Mouse (Mus musculus) left cerebral cortex, adult 2 months (tissue): ENCODE results near the gene Ets1. TPM values are rescaled to one million over a fixed set of nuclear protein-coding genes. Genes with fewer than 3 reads are reported as not detected.

Experiments used
- DNase-seq, 2 experiments: peaks; one replicate each; pipeline ENCODE4 v3.0.0; 2021 to 2022; ENCODE audit warnings: low spot score in 2 of 2, mixed read lengths in 1 of 2; ENCODE audit errors: extremely low spot score in 1 of 2
- H3K27ac ChIP-seq: fragments of 200-600 bp; 2 replicates; pipeline ENCODE4 v1.8.1; 2022
- H3K4me3 ChIP-seq: fragments of 200-600 bp; 2 replicates; pipeline ENCODE4 v1.8.1; 2022
- CTCF ChIP-seq: fragments of 200-600 bp; IDR thresholded peaks from 2 replicates; pipeline ENCODE4 v1.8.1; 2022; ENCODE audit warnings: antibody characterized with exemption, mild to moderate bottlenecking, moderate library complexity
- intact Hi-C: fragments of 180-260 bp; cut with DNase I; formaldehyde crosslinking; loops from one replicate; pipeline ENCODE4 v1.15.1; 2025
- total RNA-seq, 2 experiments: library from RNA; stranded (reverse); gene quantifications; 2 replicates each; pipeline ENCODE4 v1.2.3; 2021

Gene Ets1
- total RNA-seq, 2 experiments from 2014 or later = 7.8 to 11.2 TPM

DNA sequence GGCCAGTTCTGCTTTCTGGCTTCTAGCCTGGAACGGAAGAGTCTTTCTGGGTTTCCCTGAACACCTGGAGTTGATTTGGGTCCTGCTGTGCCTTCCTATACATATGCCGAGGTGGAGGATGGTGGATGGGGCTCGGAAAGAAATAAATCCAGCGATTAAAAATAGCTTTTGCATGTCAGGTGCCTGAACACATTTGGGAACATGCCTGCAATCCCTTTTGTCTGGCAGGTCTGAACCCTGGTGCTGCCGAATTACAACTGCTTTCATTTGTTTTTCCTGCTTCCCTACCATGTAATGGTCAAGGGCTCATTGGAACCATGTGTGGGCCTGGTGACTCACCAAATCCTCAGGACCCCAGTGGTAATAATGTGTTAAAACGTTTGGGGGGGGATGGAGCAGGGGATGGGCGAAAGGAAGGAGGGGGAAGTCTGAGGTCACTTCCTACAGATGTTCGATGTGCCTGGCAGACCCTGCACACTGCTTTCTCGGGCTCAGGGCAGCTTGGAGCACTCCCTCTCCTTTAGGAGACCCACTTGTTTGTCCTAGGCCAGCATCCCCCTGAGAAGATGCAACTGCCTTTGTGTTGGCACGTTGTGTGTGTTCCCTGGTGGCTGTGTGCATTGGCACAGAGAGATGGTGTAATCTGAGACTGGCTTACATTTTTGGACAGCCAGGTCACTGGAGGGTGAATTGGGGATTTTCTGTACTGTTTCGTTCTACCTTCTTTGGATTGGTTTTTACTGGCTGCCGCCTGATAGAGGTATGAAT is 84.4 kb downstream of the Ets1 start:
- Histone ChIP-seq H3K4me3 (no peak overlapping the region), H3K27ac (0 out of 2 replicates have a peak overlapping the region, but pooled peaks have one; percentile 19)
- TF ChIP-seq CTCF = no peak
- intact Hi-C loops = no loop called here
- no peak for DNase-seq

GRCm38 (mm10) chr9:32721081-32721480 is 85.1 kb downstream of the Ets1 start:
- DNase-seq = no peak
- no peak overlapping the region for H3K4me3 ChIP-seq
- no peak for TF ChIP-seq CTCF
- H3K27ac ChIP-seq = no peak overlapping the region
- intact Hi-C loops = no loop called here

DNA sequence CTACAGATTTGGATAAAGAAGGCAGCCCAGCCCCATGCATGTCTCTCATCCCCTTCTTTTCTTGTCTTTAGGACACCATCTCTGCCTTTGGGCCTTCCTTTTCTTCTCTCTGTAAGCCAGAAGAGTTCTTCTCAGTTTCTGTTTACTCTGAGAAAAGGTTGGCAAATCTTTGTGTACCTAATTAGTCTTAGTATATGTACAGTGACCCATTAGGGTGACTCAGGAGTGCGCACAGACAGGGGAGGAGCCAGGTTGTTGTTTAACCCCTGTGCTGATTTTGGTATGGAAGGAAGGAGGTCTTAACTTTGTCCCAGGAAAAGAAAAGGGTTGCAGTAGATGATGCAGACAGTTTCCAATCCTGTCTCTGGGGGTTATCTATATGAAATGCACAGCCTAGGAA is 86.2 kb downstream of the Ets1 start:
- H3K27ac ChIP-seq = no peak overlapping the region
- TF ChIP-seq CTCF = no peak
- no peak for DNase-seq
- intact Hi-C loops = no loop called here
- no peak overlapping the region for H3K4me3 ChIP-seq

DNA sequence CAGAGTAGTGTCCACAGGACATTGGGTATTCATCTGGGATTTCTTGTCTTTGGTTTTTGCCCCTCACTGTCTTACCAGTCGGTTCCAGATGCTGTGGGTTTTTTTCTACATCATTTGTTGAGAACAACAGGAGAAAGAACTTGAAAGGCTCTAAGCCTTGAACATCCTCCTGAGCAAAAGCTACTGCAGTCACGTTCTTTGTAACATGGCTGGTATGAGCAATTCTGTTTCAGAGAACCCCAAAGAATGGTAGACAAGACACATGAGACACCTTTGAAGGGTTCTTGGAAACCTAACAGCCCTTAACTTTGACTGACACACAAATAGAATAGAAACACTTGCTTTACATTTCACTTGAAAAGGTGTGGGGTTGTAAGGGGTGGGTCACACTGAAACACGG is 86.9 kb downstream of the Ets1 start:
- no peak for TF ChIP-seq CTCF
- no peak for DNase-seq
- intact Hi-C loops = no loop called here
- H3K4me3 ChIP-seq = no peak overlapping the region
- H3K27ac ChIP-seq = no peak overlapping the region

DNA sequence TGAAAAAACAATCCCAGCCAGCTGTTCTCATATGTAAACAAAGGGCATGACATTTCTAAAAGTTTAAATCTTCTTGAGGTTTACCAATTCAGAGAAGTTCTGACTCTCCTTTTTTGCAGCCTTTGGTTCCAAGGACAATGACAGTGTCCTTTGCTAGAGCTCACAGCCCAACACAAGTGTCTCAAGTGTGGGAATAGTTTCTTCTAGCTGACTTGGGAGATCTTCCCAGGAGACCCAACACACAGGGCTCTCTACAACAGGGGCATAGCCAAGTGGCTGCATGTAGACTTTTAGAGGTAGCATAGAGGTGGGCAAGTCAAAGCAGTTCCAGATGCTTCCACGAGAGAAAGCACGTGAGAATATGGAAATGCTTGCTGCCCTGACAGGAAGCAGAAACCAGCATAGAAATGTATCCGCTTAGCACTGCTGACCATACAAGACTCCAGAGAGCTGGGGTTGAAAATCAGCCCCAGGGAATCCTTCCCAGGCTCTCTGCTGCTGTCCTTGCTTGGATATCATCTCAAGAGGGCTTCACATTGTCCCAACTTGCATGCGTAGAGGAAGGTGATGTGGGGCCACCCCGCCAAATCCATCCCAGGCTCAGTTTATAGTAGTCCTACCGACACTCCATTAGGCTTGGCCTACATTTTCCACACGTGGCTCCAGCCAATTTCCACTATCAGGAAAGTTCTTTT is 88.3 kb downstream of the Ets1 start:
- Histone ChIP-seq H3K4me3 (no peak overlapping the region), H3K27ac (no peak overlapping the region)
- no peak for TF ChIP-seq CTCF
- DNase-seq = no peak
- intact Hi-C loops = no loop called here

GRCm38 (mm10) chr9:32725902-32726301 is 89.9 kb downstream of the Ets1 start:
- TF ChIP-seq CTCF = no peak
- no peak for DNase-seq
- intact Hi-C loops = no loop called here
- no peak overlapping the region for H3K4me3 ChIP-seq
- H3K27ac ChIP-seq = no peak overlapping the region

DNA sequence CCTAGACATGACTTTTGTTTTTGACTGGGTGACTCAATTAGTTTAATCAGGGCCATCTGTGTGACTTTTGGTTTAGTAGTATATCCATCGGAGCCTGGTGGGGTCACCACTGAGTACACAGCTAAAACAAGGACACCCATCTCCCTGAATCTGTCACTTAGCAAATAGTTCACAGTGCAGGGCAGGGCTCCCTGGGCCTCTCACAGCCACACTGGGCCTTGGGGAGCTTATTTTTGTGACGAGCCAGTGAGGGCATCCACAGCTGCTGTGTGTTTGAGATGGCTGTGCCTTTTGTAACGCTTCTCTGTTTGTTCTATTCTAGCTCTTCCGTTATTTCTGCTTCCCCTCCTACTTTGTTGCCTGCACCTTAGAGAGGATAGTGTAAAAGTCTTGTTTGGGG is 90.6 kb downstream of the Ets1 start:
- no peak overlapping the region for H3K27ac ChIP-seq
- no peak for TF ChIP-seq CTCF
- intact Hi-C loops = no loop called here
- H3K4me3 ChIP-seq = no peak overlapping the region
- no peak for DNase-seq

- intact Hi-C loops = no loop called here
- DNase-seq = no peak
- H3K27ac ChIP-seq = no peak overlapping the region
- H3K4me3 ChIP-seq = no peak overlapping the region
- no peak for TF ChIP-seq CTCF
These were observed 91.0 kb downstream of the Ets1 start for GRCm38 (mm10) chr9:32727058-32727457.

- intact Hi-C loops = no loop called here
- TF ChIP-seq CTCF = no peak
- H3K4me3 ChIP-seq = no peak overlapping the region
- no peak overlapping the region for H3K27ac ChIP-seq
- no peak for DNase-seq
These were observed 92.3 kb downstream of the Ets1 start for GRCm38 (mm10) chr9:32728306-32728705.

- no peak overlapping the region for H3K4me3 ChIP-seq
- no peak for TF ChIP-seq CTCF
- H3K27ac ChIP-seq = no peak overlapping the region
- no peak for DNase-seq
- intact Hi-C loops = no loop called here
These were observed 92.8 kb downstream of the Ets1 start for GRCm38 (mm10) chr9:32728806-32729205.

DNA sequence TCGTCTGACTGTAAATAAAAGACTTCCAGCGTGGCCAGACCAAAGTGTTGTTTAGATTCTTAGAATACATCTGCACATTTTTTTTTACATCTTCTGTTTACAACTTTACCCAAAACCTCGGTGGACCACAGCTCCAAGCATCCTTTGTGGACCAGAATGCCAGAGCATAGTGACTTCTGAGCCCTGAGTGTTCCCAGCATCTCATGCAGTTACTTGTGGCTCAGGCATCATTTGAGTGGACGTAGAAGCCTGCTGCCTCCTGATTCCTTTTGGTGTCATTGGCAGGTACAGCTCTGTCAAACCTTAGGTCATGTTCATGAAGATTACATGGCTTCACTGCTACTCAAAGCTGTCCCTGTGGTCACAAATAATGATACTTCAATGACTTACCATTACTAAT is 93.2 kb downstream of the Ets1 start:
- intact Hi-C loops = no loop called here
- Histone ChIP-seq H3K4me3 (no peak overlapping the region), H3K27ac (no peak overlapping the region)
- no peak for DNase-seq
- no peak for TF ChIP-seq CTCF

DNA sequence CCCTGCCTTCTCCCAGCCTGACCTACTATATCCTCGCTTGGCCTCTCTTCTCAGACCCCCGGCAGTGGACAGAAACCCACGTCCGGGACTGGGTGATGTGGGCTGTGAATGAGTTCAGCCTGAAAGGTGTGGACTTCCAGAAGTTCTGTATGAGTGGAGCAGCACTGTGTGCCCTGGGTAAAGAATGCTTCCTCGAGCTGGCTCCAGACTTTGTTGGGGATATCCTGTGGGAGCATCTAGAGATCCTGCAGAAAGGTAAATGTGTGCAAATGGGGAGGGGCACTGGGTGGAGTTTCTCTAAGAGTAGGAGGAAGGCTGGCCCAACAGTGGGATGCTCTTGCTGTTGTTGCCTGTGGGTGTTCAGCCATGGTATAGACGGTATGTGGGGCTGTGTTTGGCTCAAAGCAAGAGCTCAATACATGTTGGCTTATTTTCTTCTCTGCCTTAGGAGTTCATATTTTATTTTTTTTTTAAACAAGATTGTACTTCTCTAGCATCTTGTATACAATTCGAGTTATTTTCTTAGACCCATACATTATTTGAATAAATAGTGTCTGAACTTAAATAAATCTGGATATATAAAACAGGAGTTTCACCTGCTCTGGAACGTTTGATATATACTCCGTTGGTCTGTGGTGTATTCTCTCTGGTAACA is 94.1 kb downstream of the Ets1 start:
- no peak for TF ChIP-seq CTCF
- no peak overlapping the region for H3K4me3 ChIP-seq
- intact Hi-C loops = no loop called here
- no peak overlapping the region for H3K27ac ChIP-seq
- DNase-seq = no peak
